Mouse (Mus musculus) neutrophil, adult 5-6 weeks (primary cell): Measurements from ENCODE around the gene Gls. TPM values are rescaled to one million over a fixed set of nuclear protein-coding genes. Genes with fewer than 3 reads are reported as not detected.
A peak's percentile ranks its signal among the peaks of the same experiment; 100 is the strongest.

Source experiments
- ATAC-seq: fragments of 151-379, 151-347 bp; 2 replicates; pipeline ENCODE4 v1.8.0; 2017; ENCODE audit warnings: mild to moderate bottlenecking, moderate TSS enrichment; ENCODE audit not compliant: insufficient number of reproducible peaks, poor library complexity, low FRiP score, severe bottlenecking; ENCODE audit errors: extremely low read depth
- total RNA-seq: library from RNA; stranded (forward); fragments of 200-1000 nt; gene quantifications from 2 replicates; pipeline ENCODE4 v1.2.3, GENCODE M21; 2017

The Gls gene
- total RNA-seq, result 254 and 296 TPM in 2 replicates

DNA sequence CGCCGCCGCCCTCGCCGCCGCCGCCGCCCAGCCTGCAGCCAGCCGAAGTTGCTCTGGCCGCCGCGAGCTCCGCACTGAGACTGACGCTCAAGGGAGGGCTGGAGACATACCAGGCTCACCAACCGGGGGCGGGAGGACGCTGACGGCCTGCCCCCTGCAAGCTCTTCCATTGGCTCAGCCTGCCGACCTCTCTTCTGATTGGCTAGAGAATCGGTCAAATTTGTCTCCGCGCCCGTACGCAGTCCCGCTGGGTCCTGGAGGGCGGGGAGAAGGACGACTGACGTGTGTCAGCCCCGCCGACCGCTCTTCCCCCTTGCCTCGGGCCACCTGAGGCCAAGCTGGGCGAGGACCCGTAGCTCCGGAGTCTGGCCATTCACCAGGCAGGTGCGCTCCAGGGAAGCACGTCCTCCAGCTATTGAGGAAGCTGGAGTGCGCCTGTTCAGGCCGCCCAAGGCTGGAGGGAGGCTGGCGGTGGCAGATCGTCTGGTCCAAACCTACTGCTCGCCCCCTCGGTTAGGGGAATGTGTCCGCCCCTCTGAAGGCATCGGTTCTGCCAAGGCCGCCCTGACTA, at the start of gene Gls:
Gene Gls (minus strand): TSS at position 90 of the 571 bp plus-strand sequence.
- peak; percentile 98 for ATAC-seq

- ATAC-seq, result no peak
Measured at GRCm38 (mm10) chr1:52279831-52280595, 47.0 kb upstream of the Gls start.

DNA sequence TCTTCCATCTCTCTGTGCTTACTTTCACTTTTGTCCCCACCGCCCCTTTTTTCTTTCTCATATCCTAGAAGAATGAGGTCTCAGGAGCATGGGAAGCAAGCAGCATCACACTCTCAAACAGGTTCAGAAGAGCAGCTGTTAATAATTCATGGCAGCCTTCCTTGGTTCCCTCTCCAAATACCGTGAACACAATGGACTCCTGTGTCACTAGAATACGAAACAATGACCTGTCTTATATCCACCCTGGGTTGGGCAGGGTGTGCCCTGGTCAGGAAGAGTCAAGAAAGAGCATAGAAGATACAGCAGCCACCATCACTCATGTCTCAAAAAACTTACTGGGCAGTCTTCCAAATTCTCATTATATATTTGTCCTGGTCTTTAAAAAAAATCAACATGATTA, 46.3 kb upstream of the Gls start:
- ATAC-seq, result no peak

DNA sequence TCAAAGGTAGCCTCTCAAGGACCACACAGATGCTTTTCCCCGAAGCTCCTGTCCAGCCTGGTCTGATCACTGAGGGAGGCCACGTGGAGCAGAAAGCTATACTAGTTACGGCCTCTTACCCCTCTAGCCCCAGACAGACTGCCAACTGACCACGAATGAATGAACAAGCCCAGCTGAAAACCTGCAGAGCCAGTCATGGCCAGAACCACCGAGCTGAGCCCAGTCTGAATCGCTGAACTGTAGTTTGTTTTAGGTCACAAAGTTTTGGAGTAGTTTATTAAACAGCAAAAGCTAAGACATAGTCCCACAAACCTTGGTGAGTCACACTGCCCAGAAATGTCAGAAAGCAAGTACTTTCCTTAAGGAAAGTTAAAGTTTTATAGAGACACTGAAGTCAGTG, 45.0 kb upstream of the Gls start:
- ATAC-seq, result no peak

DNA sequence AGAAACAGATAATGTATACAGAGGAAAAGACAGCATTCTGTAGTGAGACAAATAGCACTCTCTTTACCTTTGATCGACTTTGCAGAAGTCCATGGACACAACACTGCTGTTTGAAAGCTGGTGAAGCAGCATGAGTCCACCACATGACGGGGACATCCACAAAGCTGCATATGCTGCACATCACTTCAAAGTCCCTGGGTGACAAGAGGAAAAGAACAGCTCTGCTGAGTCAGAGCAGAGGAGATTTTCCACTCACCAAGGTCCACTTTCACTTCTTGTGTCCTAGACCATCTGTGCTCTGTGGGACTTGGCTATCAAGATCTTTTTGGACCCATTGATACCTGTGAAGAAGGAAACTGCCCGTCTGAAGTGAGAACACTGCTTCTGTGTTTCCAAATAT, 41.2 kb upstream of the Gls start:
- ATAC-seq, result no peak

GRCm38 (mm10) chr1:52272018-52272678, 39.1 kb upstream of the Gls start:
- ATAC-seq, result no peak

GRCm38 (mm10) chr1:52270354-52270753, 37.3 kb upstream of the Gls start:
- ATAC-seq, result no peak

GRCm38 (mm10) chr1:52269596-52269995, 36.6 kb upstream of the Gls start:
- ATAC-seq, result no peak

DNA sequence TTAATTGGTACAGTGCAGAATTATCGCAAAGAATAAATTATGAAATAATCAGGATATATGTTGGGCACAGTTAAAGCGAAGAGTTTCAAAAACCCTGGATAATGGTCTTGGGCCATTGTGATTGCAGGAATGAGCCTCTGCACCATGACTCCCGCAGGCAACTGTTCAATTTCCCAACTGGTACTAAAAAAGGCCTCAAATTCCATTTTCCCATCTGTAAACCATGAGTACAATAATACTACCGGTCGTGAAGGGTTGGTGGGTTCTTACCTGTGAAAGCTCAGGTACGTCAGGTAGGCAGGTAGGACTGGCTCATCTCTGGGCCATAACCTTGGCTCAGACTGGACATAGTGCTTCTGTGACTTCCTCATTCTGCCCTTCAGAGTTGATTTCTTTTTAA, 35.0 kb upstream of the Gls start:
- ATAC-seq, result no peak

DNA sequence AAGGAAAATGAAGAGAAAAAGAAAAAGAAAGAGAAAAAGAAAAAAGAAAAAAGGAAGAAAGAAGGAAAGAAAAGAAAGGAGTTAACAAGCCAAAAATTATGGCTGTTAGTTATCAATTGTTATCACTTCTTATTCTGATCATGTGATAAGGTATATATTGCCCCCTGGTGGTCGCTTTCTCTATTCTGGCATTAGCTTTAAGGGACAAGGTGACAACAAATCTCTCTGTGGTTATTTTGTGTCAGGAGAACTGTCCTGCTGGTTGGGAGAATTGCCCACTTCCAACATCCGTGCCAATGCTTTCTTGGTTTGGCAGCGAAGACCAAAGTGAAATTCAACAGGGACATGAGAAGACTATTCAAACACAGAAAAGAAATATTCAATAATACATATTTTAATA, 34.6 kb upstream of the Gls start:
- 0 out of 2 replicates have a peak, but pooled peaks have one; percentile 30 for ATAC-seq

GRCm38 (mm10) chr1:52265886-52266516, 33.0 kb upstream of the Gls start:
- no peak for ATAC-seq

GRCm38 (mm10) chr1:52264290-52264689, 31.3 kb upstream of the Gls start:
- no peak for ATAC-seq

DNA sequence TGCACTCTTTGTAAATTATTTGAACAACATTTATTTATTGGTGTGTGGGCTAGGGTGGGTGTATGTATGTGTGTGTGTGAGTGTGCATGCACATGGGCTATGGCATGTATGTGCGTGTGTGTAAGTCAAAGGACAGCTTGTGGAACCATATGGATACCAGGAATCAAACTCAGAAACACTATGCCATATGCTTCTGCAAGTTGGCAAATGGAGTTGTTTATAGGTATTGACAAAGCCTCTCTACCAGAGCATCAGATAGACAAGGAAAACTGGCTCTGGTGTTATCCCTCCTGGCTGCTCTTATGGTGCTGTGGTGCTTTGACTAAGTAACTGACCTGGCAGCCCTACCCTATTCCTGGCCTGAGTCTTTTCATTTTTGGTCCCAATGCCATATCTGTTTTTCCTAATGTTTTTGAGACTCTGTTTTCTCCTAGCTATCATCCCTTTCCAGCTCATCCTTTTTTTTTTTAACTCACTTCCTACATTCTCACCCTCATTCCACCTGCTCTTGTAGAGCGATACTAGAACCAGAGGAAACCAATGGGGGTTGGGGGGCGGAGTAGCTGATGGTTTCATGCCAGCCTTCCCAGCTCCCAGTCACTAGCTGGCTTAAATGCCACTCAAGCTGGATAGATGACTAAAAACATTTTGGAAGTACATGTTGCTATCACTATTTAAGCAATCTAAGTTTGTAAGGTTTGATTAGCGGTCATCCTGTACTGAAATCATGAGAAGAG, 27.5 kb upstream of the Gls start:
- ATAC-seq, result no peak

GRCm38 (mm10) chr1:52258006-52258749, 25.1 kb upstream of the Gls start:
- ATAC-seq, result no peak

DNA sequence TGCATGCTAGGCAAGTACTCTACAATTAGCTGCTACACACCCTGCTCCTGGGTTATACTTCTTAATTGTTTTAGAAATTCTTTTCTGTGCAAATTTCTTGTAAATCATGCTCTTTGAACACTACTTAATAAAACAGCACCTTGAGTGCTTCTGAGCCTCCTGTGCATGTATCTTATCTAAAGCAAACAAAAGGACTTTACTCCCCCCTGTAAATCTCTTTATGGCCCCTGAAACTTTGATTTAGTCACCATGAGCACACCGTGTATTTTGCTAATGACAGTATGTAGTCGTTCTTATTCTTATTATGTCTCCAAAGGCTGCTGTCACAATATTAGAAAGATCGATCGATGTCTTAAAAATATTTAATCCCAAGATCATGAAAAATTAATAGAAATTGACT, 23.9 kb upstream of the Gls start:
- ATAC-seq, result no peak

- ATAC-seq, result no peak
Measured at GRCm38 (mm10) chr1:52256194-52256593, 23.2 kb upstream of the Gls start.

DNA sequence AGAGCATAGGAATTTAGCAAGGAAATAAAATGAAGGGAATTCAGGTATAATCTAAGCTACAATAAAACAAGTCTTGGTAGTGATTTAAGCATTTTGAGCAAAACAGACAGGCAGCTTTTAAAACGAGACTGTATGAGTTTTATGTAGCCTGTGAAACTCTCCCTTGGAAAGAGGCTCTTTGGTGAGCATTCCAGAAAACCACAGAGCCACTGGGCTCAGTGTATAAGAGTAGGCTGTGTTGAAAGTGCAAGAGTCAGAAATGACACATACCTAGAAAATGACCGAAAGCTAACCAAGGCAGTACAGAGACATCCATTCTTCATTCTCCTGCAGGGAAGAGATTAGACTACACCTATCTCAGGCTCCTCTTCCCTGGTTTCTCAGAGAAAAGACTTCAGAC, 21.4 kb upstream of the Gls start:
- no peak for ATAC-seq

GRCm38 (mm10) chr1:52253386-52253785, 20.4 kb upstream of the Gls start:
- ATAC-seq, result no peak

DNA sequence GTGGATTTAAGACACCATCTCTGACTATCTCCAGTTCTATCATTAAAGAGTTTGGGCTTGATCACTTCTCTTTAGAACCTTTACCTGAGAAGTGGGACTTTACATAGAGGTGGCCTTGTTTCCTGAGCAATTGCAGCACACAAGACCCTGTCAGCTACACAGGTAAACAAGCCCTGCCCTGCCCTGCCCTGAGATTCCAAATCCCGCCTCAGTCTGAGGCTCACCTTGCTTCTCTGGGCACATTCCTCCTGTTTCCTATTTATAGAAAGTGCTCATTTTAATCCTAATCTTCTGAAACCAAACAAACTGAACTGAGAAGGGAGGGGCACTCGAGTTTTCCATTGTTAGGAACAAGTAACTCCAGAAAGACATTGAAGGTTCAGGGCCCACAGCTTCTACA, 19.4 kb upstream of the Gls start:
- no peak for ATAC-seq
